Mouse (Mus musculus): ENCODE data around the gene Gprc5d. TPM values are rescaled to one million over a fixed set of nuclear protein-coding genes. Genes with fewer than 3 reads are reported as not detected.

Gene Gprc5d
- total RNA-seq, 2 experiments from 2014 or later, result not detected

DNA sequence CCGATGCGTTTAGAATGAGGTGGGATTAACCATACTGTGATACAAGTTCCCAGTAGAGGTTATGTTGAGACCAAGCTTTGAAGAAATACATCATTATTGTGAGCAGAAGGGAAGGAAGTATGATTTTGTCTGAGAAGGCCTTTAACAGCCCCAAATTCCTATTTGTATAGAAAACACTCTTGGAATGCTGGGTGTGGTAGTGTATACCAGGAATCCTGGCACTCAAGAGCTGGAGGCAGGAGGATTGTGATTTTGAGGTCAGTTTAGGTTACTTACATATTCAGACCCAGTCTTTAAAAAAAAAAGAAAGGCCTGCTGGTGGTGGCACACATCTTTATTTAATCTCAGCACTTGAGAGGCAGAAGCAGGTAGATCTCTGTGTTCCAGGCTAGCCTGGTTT lies 47.7 kb downstream of the Gprc5d start:
- no peak for DNase-seq (ENCODE audit: low spot score in 2 of 2)

DNA sequence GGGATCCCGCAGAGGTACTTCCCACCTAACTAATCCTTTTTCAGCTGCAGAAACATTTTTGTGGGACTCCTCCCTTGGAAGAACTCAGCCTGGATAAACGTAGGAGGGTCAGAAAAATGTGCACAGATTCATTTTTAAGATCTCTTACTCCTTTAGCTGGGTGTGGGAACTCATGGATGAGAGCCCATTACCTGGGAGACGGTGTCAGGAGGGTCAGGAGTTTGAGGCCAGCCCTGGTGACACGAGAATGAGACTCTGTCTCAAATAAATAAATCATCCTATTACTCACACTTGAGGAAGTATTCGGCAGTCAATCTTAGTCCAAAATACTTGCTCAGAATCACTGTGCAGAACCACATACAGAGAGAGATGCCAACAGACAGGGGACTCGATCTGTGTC lies 48.2 kb downstream of the Gprc5d start:
- no peak for DNase-seq (ENCODE audit: low spot score in 2 of 2)

DNA sequence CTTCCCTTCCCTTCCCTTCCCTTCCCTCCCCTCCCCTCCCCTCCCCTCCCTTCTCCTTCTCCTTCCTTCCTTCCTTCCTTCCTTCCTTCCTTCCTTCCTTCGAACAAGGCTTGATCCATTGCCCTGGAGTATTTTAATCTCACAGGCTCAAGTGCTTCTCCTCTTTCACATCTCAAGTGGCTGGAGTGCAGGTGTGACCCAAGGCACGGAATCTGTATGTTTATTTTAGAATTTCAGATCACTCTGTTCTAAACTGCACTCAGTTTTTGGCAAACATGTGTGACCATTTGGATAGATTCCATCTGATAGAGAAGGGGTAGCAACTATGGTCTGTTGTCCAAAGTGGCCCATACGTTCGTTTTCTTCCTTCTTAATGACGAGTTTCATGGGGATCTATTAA lies 49.9 kb downstream of the Gprc5d start:
- DNase-seq (ENCODE audit: low spot score in 2 of 2), result no peak

DNA sequence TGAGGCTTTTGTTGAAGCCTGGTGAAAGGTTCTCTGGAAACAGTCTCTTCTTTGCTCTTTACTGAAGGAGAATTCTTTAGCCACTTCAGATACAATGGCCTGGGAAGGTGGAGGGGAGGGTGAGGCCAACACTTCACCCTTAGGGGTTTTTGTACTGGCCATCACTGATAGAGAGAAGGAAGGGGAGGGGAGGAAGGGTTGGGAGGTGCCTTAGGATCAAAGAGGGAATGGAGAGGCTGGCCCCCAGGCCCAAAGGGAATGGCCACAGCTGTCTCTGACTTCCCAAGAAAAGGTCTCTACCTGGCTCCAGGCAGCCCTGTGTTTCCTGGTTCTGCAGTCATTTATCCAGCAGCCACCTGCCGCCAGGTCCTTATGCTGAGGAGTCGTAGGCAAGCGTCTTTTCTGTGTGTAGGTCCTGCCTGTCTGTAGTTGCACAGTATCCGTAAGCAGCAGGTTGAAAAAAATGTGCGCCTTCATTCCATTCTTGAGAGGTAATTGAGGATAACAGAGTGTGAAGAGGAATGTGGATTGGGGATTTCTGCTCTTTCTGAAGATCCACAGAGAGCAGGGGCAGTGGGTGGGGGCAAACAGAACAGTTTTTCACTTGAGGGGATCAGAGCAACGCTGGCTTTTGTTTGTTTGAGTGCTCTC lies 51.2 kb downstream of the Gprc5d start:
- DNase-seq (ENCODE audit: low spot score in 2 of 2), result no peak

DNA sequence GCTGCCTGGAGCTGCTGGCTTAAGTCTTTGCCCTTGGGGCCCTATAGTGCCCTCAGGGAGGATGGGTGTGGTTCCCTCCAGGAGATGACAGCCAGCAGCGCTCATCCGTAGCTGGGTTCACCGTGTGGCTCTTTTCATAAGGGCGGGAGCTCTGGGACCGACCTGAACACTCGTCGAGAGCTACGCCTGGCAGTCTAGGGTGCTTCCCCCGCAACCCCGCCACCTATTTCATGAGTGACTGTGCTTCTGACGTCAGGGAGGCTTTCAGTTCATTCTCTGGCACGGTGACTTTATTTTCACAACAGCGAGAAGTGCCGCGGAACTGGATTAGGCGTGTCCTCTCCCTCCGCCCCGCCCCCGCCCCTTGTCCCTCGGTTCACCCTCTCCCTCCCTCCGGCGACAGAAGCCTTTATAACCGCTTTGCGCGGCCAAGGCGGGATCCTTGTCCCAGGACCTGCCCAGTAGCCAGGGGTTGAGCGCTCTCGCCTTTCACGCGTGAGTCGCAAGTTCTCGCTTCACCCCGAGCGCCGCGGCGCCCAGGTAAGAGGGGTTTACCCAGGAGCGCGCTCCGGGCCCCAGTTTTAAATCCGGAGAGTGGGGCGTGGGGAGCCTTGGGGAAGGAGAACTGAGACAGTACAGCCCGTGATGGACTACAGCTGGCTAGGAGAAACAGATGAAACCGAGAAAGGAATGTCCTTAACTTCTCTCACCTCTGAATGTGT lies 52.7 kb downstream of the Gprc5d start, which contains the start of gene Gprc5a:
Gene Gprc5a (plus strand): TSS at position 416 of the 722 bp plus-strand sequence.
- DNase-seq (ENCODE audit: low spot score in 2 of 2), result peak in 1 of 2 experiments; percentile 13

DNA sequence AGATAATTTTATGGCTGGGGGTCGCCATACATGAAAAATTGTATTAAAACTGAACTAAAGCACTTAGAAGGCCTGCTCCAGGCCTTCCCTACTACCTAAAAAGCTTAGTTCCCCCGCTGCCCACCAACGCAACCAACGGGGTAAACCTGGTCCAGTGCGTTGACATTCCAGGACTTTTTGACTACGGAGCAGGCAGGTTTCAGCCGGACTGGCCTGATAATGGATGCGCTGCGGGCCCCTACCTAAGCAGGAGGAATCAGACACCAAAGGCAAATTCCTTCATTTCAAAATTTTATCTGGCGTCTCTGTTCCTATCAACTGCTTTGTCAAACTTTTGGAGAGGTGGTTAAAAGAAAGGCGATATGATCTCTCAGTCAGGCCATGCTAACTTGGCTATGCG lies 53.5 kb downstream of the Gprc5d start:
- no peak for DNase-seq (ENCODE audit: low spot score in 2 of 2)

DNA sequence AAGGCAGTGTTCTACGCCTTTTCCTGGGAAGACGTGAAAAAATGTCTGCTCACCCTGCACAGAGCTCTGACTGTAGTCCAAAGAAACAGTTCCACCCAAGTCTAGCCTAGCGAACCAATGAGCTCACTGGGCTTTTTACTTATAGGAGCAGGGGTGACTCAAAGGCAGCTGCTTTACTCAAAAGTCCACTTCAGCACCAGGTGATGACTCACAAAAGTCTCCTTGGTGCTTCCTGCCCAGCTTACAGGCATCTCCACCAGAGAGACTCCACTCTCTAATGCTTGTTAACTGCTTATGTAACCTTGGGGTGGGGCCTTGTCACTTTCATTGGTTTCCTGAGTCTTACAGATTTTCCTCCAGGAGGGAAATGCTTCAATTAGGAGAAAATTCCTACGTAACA lies 57.4 kb downstream of the Gprc5d start:
- no peak for DNase-seq (ENCODE audit: low spot score in 2 of 2)

Other genes starting within 250 kb of the Gprc5d start
- gene Gpr19, start 219.7 kb downstream of the Gprc5d start, total RNA-seq (2021), result 10 to 100 TPM; 28.8 to 32.1 TPM
- gene Cdkn1b, start 197.9 kb downstream of the Gprc5d start, total RNA-seq (2021), result 10 to 100 TPM; 38.2 to 40.5 TPM
- 1 to 10 TPM; 4.6 to 4.8 TPM for gene Apold1, start 136.6 kb downstream of the Gprc5d start, total RNA-seq (2021)
- 10 to 100 TPM; 58.3 to 59.1 TPM for gene Ddx47, start 106.7 kb downstream of the Gprc5d start, total RNA-seq (2021)
- gene Gprc5a, start 52.6 kb downstream of the Gprc5d start, total RNA-seq (2021), result under 1 TPM; 0.26 to 0.79 TPM
- 100 to 1,000 TPM; 183 to 192 TPM for gene Fam234b, start 79.7 kb upstream of the Gprc5d start, total RNA-seq (2021)
- gene Hebp1, start 79.7 kb upstream of the Gprc5d start, total RNA-seq (2021), result 10 to 100 TPM; 52.6 to 57.5 TPM
- gene Gsg1, start 136.1 kb upstream of the Gprc5d start, total RNA-seq (2021), result not detected
- gene Pbp2, start 192.1 kb upstream of the Gprc5d start, total RNA-seq (2021), result not detected
- gene Emp1, start 244.3 kb upstream of the Gprc5d start, total RNA-seq (2021), result 1 to 10 TPM; 3.4 to 6.6 TPM